Mouse (Mus musculus) skeletal muscle tissue, adult 2 months (tissue): ENCODE results near the gene Efcab2.
"Not testable (repeated sequence)": the region's sequence is repeated elsewhere in the genome, so short reads cannot be mapped to it uniquely, and the experiment has no call there.

Source experiments
- DNase-seq: peaks from one replicate; pipeline ENCODE4 v3.0.0-alpha.2; 2012; ENCODE audit warnings: low read depth, low spot score

Efcab2 gene

GRCm38 (mm10) chr1:178401960-178402359 is 3.9 kb upstream of the Efcab2 start:
- no peak for DNase-seq

GRCm38 (mm10) chr1:178405445-178405911 is 407 bp upstream of the Efcab2 start:
- DNase-seq: peak; percentile 94

GRCm38 (mm10) chr1:178406765-178407645 is 1.1 kb downstream of the Efcab2 start:
- no peak for DNase-seq

- no peak for DNase-seq
Measured at GRCm38 (mm10) chr1:178407651-178408050, 1.8 kb downstream of the Efcab2 start.

- no peak for DNase-seq
Measured at GRCm38 (mm10) chr1:178408901-178409361, 3.0 kb downstream of the Efcab2 start.

GRCm38 (mm10) chr1:178413367-178413766 is 7.5 kb downstream of the Efcab2 start:
- not testable (repeated sequence) for DNase-seq

GRCm38 (mm10) chr1:178419608-178420007 is 13.7 kb downstream of the Efcab2 start:
- DNase-seq: no peak

- DNase-seq: no peak
Measured at GRCm38 (mm10) chr1:178423662-178424061, 17.8 kb downstream of the Efcab2 start.

GRCm38 (mm10) chr1:178431619-178432444 is 25.9 kb downstream of the Efcab2 start:
- no peak for DNase-seq

GRCm38 (mm10) chr1:178433619-178434018 is 27.7 kb downstream of the Efcab2 start:
- no peak for DNase-seq

GRCm38 (mm10) chr1:178444407-178444806 is 38.5 kb downstream of the Efcab2 start:
- no peak for DNase-seq

GRCm38 (mm10) chr1:178447036-178447435 is 41.2 kb downstream of the Efcab2 start:
- no peak for DNase-seq

GRCm38 (mm10) chr1:178448271-178448744 is 42.4 kb downstream of the Efcab2 start:
- no peak for DNase-seq

- peak; percentile 73 for DNase-seq
Measured at GRCm38 (mm10) chr1:178449172-178449571, 43.3 kb downstream of the Efcab2 start.

- no peak for DNase-seq
Measured at GRCm38 (mm10) chr1:178449933-178450332, 44.0 kb downstream of the Efcab2 start.

GRCm38 (mm10) chr1:178454125-178454524 is 48.2 kb downstream of the Efcab2 start:
- no peak for DNase-seq

- DNase-seq: no peak
Measured at GRCm38 (mm10) chr1:178455120-178455519, 49.2 kb downstream of the Efcab2 start.

- DNase-seq: no peak
Measured at GRCm38 (mm10) chr1:178458029-178458428, 52.1 kb downstream of the Efcab2 start.

- peak; percentile 64 for DNase-seq
Measured at GRCm38 (mm10) chr1:178463712-178464111, 57.8 kb downstream of the Efcab2 start.

- no peak for DNase-seq
Measured at GRCm38 (mm10) chr1:178464140-178464539, 58.3 kb downstream of the Efcab2 start.

GRCm38 (mm10) chr1:178467594-178467993 is 61.7 kb downstream of the Efcab2 start:
- no peak for DNase-seq

GRCm38 (mm10) chr1:178468280-178468679 is 62.4 kb downstream of the Efcab2 start:
- DNase-seq: no peak
